Mouse (Mus musculus) E14TG2a.4 (cell line): ENCODE data around the gene Sh2b1.
A peak's percentile ranks its signal among the peaks of the same experiment; 100 is the strongest.

ENCODE experiments used
- H3K27me3 ChIP-seq: 2 replicates; pipeline ENCODE4 v1.6.1; 2014; ENCODE audit warnings: low read length, control low read depth; ENCODE audit not compliant: insufficient read depth
- H3K36me3 ChIP-seq: 2 replicates; pipeline ENCODE4 v1.6.1; 2014; ENCODE audit warnings: low read length, control low read depth; ENCODE audit not compliant: insufficient read depth
- H3K4me1 ChIP-seq: replicated peaks from 2 replicates; pipeline ENCODE4 v1.6.1; 2014; ENCODE audit warnings: low read depth, low read length, control low read depth
- H3K4me3 ChIP-seq: replicated peaks from 2 replicates; pipeline ENCODE4 v1.5.1; 2014; ENCODE audit warnings: mild to moderate bottlenecking, low read length
- H3K9me3 ChIP-seq: 2 replicates; pipeline ENCODE4 v1.6.1; 2014; ENCODE audit warnings: low read length, control low read depth
- CTCF ChIP-seq: conservative IDR thresholded peaks from 2 replicates; pipeline ENCODE4 v1.5.1; 2014; ENCODE audit warnings: low read length
- NANOG ChIP-seq: IDR thresholded peaks from 2 replicates; pipeline ENCODE4 v1.6.1; 2014; ENCODE audit warnings: borderline replicate concordance, low read length, mixed read lengths
- POU5F1 ChIP-seq: IDR thresholded peaks from 2 replicates; pipeline ENCODE4 v1.6.1; 2014; ENCODE audit warnings: low read length, borderline replicate concordance

The Sh2b1 gene

GRCm38 (mm10) chr7:126474993-126475581, at the start of gene Sh2b1:
Gene Sh2b1 (minus strand): TSS chr7:126475424.
- no peaks in the 10 kb centered on the region for H3K9me3 ChIP-seq
- TF ChIP-seq NANOG = peak; percentile 50; the same call in 1 of the 2 replicates
- peak; percentile 20; the same call in 1 of the 2 replicates for TF ChIP-seq CTCF
- TF ChIP-seq POU5F1 = no peak
- peaks cover 42% of the 10 kb centered on the region for H3K4me1 ChIP-seq
- H3K36me3 ChIP-seq = peaks cover 37% of the 10 kb centered on the region
- H3K4me3 ChIP-seq = peak within 1 kb of the TSS; percentile 95
- no peaks in the 10 kb centered on the region for H3K27me3 ChIP-seq

GRCm38 (mm10) chr7:126523316-126523715, 48.1 kb upstream of the Sh2b1 start:
- Histone ChIP-seq H3K9me3 (no peaks in the 10 kb centered on the region), H3K4me3 (no peak overlapping the region), H3K27me3 (no peaks in the 10 kb centered on the region), H3K4me1 (peaks cover 15% of the 10 kb centered on the region), H3K36me3 (no peaks in the 10 kb centered on the region)
- TF ChIP-seq CTCF = no peak
- TF ChIP-seq POU5F1 = no peak
- no peak for TF ChIP-seq NANOG

GRCm38 (mm10) chr7:126519513-126519912, 44.3 kb upstream of the Sh2b1 start:
- peaks cover 31% of the 10 kb centered on the region for H3K4me1 ChIP-seq
- H3K27me3 ChIP-seq = no peaks in the 10 kb centered on the region
- H3K4me3 ChIP-seq = no peak overlapping the region
- H3K36me3 ChIP-seq = no peaks in the 10 kb centered on the region
- no peaks in the 10 kb centered on the region for H3K9me3 ChIP-seq
- TF ChIP-seq POU5F1 = no peak
- TF ChIP-seq NANOG = no peak
- no peak for TF ChIP-seq CTCF

GRCm38 (mm10) chr7:126518261-126518941, 43.2 kb upstream of the Sh2b1 start:
- Histone ChIP-seq H3K27me3 (no peaks in the 10 kb centered on the region), H3K4me1 (peaks cover 31% of the 10 kb centered on the region), H3K4me3 (no peak overlapping the region), H3K9me3 (no peaks in the 10 kb centered on the region), H3K36me3 (no peaks in the 10 kb centered on the region)
- TF ChIP-seq POU5F1 (no peak), CTCF (no peak), NANOG (no peak)

GRCm38 (mm10) chr7:126511287-126511686, 36.1 kb upstream of the Sh2b1 start:
- TF ChIP-seq NANOG (no peak), POU5F1 (no peak), CTCF (no peak)
- no peak overlapping the region for H3K4me3 ChIP-seq
- peaks cover 21% of the 10 kb centered on the region for H3K4me1 ChIP-seq
- no peaks in the 10 kb centered on the region for H3K9me3 ChIP-seq
- H3K27me3 ChIP-seq = no peaks in the 10 kb centered on the region
- no peaks in the 10 kb centered on the region; the same call in 1 of the 2 replicates for H3K36me3 ChIP-seq

- no peaks in the 10 kb centered on the region for H3K9me3 ChIP-seq
- no peak for TF ChIP-seq POU5F1
- no peak for TF ChIP-seq CTCF
- no peaks in the 10 kb centered on the region; the same call in 1 of the 2 replicates for H3K36me3 ChIP-seq
- H3K4me3 ChIP-seq = no peak overlapping the region
- H3K27me3 ChIP-seq = no peaks in the 10 kb centered on the region
- H3K4me1 ChIP-seq = peaks cover 35% of the 10 kb centered on the region
Measured at GRCm38 (mm10) chr7:126507126-126507778, 32.0 kb upstream of the Sh2b1 start.

GRCm38 (mm10) chr7:126504913-126505312, 29.7 kb upstream of the Sh2b1 start:
- Histone ChIP-seq H3K9me3 (no peaks in the 10 kb centered on the region), H3K27me3 (no peaks in the 10 kb centered on the region), H3K4me1 (peaks cover 50% of the 10 kb centered on the region), H3K36me3 (peaks cover 14% of the 10 kb centered on the region), H3K4me3 (no peak overlapping the region)
- no peak for TF ChIP-seq NANOG
- no peak for TF ChIP-seq CTCF
- TF ChIP-seq POU5F1 = no peak

GRCm38 (mm10) chr7:126503273-126503878, 28.2 kb upstream of the Sh2b1 start, which contains the start of gene Atxn2l:
Gene Atxn2l (minus strand): TSS chr7:126503437.
- Histone ChIP-seq H3K36me3 (peaks cover 29% of the 10 kb centered on the region), H3K4me1 (peaks cover 60% of the 10 kb centered on the region), H3K27me3 (no peaks in the 10 kb centered on the region), H3K9me3 (no peaks in the 10 kb centered on the region), H3K4me3 (peak within 1 kb of the TSS; percentile 100)
- TF ChIP-seq CTCF (no peak), NANOG (no peak), POU5F1 (no peak)
